Mouse (Mus musculus) urinary bladder, postnatal 14 days (tissue): Measurements from ENCODE around the gene Fbxo3.
A peak's percentile ranks its signal among the peaks of the same experiment; 100 is the strongest.
"Not testable (repeated sequence)": the region's sequence is repeated elsewhere in the genome, so short reads cannot be mapped to it uniquely, and the experiment has no call there.

Source experiments
- DNase-seq: peaks from one replicate; pipeline ENCODE4 v3.0.0; 2021; ENCODE audit warnings: low spot score

The Fbxo3 gene

DNA sequence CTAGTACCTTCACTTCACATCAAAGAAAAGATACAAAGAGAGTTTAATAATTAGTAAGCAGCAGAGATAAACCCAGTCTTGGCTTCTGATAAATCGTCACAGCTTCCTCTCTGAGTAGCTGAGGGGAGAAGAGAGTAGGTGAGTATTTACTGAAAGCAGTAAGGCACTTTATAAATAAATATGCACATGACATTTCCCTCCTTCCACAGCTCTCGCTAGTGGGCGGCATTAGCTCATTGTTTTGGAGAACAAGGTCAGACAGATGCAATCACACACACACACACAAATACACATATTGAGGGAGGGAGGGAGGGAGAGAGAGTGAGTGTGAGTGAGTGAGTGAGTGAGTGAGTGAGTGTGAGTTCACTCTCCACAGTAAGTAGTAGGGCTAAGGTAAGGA lies 8.8 kb downstream of the Fbxo3 start:
- DNase-seq = no peak

DNA sequence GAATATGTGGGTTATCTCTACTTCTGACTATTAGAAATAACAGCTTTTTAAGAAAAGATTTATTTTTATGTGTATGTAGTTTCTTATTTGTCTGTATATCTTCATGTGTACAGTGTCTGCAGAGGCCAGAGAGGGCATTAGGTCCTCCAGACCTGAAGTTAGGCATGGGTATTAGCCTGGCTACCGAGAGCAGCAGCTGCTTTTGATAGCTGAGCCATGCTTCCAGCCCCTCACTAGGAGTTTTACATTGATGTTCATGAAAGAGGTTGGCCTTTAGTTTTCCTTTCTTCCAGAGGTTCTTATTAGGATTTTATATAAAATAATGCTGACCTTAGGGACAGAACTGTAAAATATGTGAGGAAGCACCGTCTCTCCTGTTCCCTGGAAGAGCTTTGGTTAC lies 10.7 kb downstream of the Fbxo3 start:
- DNase-seq = no peak

DNA sequence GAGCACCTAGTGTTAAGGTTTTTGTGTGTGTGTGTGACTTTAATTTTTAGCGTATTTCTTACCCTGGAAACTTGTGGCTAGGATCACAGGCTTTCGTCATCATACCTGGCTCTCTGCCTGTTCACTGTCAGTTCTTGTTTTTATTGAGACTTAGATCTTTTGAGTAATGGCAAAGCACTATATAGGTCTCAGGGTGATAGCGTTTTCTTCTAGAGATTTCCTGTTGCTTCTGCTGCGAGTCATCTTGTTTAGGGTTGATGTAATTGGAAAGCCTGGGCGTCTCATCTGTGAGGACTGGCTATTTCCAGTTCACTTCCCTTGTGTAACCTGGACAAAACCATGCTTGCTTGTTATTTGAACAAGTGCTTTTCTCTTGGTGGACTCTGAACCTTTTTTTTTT lies 14.1 kb downstream of the Fbxo3 start:
- no peak for DNase-seq

DNA sequence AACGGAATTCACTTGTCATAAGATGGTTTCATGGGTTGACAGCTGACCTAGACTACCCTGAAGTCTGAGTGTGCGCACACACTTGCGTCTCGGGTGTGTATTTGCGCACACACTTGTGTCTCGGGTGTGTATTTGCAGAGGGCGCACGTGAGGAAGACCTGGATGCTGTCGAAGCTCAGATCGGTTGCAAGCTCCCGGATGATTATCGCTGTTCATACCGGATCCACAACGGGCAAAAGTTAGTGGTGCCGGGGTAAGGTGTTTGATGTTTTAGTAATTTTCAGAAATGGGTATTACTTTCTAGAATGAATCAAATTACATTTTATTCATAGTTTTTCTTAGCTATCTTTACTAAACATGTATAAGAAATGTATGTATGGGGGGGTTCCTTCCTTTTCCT lies 15.2 kb downstream of the Fbxo3 start:
- no peak for DNase-seq

DNA sequence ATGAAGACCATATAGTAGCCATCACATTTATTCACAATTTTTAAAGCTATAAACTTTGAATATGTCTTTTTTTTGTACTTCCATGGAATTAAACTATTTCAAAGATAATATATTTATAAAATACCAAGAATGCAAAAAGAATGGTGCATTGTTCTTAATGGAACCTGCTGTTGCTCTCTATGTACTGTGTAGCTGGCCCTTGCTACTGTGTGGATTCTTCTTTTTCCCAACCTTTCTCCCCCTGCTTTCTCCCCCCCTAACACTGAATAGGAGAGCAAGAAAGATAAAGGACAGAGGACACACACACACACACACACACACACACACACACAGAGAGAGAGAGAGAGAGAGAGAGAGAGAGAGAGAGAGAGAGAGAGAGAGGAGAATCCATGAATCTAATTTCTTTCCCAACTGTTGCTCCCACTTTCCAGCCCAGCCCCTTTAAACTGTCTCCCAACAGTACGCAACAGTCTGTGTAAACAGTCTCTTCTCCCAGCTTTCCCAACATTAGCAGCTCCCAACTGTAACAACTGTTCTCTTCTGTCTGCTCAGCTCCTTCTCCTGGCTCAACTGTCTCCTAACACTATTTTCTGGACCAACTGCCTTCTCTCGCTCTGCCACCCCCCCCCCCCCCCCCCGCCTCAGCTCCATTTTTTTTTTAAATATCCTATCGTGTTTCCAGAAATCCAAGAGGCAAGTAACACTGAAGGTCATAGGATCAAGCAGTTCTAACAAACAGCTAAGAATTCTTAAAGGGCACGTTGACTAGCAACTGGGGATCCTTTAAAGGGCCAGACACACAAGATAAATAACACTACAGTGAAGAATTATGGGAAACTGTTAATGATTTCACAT lies 16.3 kb downstream of the Fbxo3 start:
- no peak for DNase-seq

DNA sequence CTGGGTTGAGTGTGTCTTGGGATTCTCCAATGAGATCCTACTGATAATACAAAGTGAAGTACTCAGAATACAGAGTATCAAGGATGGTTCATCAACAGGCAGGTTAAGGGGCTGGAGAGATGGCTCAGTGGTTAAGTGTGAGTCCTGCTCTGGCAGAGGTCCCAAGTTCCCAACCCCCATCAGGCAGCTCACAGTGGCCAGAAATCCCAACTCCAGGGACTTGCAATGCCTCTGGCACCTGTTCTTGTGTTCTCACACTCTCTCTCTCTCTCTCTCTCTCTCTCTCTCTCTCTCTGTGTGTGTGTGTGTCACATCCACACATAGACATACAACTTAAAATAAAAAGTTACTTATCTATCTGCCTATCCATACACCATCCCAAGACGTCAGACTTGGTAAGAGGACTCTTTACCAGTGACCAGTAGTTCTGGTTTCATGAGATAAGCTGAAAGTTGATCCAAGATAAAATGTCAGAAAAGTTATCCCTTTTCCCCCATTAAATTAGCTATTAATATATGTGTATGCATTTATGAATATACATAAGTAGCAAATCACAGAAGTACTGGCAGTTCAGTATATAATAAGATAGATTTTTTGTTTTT lies 17.1 kb downstream of the Fbxo3 start:
- DNase-seq = no peak

DNA sequence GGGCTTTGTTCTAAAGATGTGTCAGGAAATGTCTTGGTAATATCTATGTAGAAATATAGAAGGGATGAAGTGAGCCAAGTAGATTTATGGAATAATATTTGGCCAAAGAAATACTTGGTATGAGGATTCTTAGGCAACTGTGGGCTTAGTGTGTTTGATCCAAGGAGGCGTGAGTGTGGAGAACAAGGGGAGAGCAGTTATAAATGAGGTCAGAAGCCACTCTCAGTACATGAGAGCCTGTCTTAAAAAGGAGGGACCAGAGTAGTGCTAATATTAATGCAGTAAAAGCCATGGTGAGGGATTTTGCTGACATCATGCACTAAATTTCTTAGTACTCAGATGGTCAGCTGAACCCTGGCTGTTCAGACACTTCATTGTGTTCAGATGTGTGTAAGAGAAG lies 30.9 kb downstream of the Fbxo3 start:
- no peak for DNase-seq

DNA sequence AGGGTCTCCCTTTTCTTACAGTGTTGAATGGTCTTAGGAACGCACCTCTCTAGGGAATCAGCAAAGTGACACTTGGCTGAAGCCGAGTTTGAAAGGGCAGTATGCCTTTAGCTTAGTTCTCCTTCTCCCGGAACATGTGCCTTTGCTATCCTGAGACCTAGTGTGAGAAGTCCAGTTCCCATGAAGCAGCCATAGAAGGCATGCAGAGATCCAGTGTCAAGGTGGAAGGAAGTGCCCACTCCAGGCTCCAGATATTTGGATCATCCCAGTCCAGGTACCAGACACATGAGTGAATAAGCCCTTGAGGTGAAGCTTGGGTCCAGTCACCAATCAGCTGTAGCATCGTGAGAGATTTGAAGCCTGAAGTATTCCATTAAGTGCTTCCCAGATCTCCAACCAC lies 31.4 kb downstream of the Fbxo3 start:
- DNase-seq = no peak

DNA sequence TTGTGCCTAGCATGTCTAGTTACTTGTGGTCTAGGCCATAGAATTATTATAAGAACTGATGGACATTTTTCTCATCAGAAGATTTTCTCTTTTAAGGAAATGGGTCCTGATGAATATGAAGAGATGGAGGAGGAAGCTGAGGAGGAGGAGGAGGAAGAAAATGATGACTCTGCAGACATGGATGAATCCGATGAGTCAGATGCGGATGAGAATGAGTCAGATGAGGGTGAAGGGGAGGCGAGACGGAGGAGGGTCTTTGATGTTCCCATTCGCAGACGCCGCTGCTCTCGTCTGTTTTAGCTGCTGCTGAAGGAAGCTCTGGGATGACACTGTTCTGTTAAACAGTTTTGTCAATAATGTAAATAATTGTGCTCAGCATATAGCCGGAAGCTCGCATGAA lies 32.3 kb downstream of the Fbxo3 start:
- DNase-seq = no peak

DNA sequence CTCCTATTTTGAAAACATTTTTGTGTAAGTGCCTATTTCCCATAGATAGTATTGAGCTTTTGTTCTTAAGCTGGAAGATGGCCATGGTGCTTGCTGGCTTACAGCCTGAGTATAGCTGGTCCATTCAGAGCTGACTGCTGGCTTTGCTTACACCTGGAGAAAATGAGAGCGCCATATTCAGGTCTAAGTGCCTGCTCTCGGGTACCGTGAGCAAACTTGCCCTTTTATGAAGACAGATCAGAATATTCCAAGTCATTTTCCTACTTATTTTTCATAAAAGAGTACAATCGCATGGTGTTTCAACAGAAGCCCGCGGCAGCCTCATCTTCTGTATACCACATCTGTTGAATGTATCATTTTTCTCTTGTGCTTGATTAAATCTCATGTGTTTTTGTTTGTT lies 33.5 kb downstream of the Fbxo3 start:
- no peak for DNase-seq

DNA sequence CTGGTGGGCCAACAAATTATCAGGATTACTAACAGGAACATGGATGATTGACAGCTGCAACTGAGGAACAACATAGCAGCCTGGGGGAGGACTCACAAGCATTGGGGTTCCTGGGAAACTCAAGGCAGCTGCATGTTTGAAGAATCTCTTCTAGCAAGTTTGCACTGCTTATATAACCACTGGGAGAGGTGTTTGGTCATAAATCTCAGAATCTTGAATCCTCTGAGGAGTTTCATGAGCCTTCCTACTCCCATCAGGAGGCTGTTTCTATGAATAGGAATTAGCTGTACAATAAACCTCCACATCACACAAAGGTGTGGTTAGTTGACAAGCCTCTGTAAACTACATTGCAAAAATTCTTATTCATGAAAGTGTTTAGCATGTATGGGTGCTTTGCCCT lies 35.1 kb downstream of the Fbxo3 start:
- no peak for DNase-seq

DNA sequence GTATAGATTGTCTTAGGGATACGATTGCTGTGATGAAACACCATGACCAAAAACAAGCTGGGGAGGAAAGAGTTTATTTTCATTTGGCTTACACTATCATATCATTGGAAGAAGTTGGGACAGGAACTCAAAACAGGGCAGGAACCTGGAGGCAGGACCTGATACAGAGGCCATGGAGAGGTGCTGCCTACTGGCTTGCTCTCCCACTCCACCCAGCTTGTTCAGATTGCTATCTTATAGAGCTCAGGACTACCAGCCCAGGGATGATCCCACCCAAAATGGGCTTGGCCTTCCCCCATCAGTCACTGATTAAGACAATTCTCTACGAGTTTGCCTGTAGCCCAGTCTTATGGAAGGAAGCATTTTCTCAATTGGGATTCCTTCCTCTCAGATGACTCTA lies 36.6 kb downstream of the Fbxo3 start:
- no peak for DNase-seq

DNA sequence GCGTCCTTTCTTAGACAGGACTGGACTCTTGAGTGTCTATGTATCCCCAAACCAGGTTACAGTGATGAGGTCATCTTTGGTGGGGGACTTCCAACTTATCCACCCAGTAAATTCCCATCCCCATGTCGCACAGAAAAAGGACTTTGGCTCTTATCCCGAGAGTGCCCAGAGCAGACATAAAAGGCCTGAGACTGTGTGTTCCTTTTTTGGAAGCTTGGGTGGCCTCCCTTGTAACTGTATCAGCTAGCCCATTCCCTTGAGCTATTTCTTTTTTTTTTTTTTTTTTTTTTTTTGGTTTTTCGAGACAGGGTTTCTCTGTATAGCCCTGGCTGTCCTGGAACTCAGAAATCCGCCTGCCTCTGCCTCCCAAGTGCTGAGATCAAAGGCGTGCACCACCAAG lies 38.0 kb downstream of the Fbxo3 start, which contains the start of gene Gm10912:
Gene Gm10912, plus strand, starts transcription at position 301 of the 400 bp plus-strand sequence.
- not testable (repeated sequence) for DNase-seq

DNA sequence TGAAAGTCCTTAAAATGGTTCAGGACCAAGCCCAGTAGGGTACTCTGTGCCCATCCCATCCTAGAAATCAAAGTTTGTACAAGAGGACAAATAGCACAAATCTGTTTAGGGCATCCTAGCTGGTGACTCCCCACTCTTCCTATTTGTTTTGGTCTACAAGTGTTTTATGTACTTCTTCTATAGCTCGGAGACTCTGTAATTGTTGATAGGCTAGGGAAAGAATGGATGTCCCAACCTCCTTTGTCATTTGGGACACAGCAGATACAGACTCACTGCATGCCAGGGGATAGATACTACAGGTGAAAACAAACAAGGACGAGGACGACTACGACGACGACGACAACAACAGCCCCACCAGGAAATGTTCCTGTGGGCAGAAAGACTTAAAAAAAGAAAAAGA lies 40.9 kb downstream of the Fbxo3 start, which contains the start of gene Gm10799:
Gene Gm10799, minus strand, starts transcription at position 101 of the 400 bp plus-strand sequence.
- DNase-seq = not testable (repeated sequence)

DNA sequence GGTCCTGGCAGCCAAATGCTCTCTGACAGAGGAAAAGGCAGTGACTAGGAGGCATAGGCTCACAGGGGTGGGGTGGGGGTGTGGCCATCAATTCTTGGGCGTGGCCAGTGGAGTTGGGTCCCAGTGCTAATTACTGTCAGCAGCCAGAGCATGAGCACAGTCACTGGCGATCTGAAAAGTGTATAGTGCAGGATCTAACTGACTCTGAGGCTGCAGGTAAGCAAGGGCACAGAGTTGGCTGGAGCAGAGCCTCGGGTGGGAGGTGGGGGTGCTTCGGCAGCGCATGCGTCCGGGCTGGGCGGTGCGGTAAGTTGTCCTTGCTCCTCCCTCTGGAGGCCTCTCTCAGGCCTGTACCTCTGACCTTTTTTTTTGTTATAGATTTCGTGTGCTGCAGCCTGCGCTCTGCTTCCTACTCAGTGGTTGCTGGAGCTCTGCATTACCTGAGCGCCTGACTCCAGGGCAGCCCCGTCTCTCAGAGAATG lies 42.2 kb downstream of the Fbxo3 start, which contains the start of gene Cd59b:
Gene Cd59b, plus strand, starts transcription at position 146 of the 482 bp plus-strand sequence.
- peak; percentile 50 for DNase-seq

DNA sequence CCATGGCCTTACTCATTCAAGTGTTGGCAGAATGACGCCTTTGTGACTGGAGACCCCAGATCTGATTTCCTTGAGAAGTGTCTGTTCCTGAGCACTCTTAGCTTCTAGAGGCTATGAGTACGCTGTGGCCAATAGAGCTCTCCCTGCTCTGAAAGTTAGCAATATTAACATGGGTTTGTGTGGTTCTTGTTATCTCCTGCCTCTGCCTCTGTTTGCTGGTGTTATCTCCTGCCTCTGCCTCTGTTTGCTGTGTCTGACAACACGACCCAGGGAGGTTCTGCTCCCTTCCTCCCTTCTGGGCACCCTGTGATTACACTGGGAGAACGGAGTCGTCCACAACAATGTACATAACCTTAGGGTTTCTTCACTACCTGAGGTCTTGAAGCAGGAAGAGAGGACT lies 50.8 kb downstream of the Fbxo3 start:
- DNase-seq = not testable (repeated sequence)

DNA sequence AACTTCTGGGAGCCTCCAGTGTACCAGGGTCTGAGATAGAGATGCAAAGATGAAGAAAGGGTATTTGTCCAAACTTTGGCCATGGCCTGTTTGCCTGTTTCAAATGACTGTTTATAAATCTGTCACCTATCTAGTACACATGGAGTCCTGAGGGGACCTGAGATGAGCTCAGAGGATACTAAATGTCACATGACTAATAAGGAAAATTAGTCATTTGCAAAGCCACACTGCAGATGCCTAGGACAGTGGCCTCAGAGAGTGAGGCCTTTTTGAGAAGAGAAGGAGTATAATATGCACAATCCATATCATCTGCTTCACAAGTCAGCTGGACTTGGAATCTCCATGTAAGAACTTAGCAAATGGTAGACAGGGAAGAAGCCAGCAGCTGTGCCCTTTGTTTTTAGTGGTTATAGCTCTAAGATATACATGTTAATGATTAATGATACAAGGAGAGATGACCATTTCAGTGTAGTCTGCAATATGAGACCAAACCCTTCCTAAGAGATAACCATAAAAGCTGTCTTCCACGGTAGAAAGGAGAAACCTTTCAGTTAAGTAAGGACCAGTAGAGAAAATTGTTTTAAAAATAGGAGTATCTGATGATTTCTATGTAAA lies 54.0 kb downstream of the Fbxo3 start:
- not testable (repeated sequence) for DNase-seq

DNA sequence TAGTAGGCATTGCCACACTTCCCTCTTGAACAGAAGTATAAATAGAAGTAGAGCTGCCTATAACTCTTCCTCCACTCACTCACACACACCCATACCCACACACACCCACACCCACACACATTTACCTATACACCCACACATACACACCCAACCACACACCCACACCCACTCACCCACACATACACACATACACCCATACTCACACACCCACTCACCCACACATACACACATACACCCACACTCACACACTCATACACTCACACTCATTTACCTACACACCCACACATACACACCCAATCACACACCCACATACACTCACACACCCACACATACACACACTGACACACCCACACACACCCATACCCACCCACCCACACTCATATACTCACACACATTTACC lies 55.0 kb downstream of the Fbxo3 start:
- no peak for DNase-seq

DNA sequence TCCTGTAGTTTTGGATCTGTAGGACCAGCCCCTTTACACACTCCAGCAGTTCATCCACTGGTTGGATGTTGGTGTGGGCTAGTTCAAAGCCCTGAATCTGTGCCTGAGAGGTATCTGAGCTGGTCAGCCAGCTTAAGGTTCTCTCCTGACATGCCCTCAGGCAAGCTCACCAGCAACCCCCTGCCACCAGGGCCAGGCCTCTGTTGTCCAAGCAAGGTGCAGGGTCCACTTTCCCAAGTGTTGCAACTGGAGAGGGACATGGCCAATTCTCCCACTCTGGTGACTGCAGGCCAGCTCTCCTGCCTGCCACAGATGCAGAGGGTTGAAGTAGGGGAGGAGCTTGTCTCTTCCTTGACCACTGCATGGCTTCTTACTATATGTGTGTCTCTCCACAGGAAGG lies 56.5 kb downstream of the Fbxo3 start:
- not testable (repeated sequence) for DNase-seq

DNA sequence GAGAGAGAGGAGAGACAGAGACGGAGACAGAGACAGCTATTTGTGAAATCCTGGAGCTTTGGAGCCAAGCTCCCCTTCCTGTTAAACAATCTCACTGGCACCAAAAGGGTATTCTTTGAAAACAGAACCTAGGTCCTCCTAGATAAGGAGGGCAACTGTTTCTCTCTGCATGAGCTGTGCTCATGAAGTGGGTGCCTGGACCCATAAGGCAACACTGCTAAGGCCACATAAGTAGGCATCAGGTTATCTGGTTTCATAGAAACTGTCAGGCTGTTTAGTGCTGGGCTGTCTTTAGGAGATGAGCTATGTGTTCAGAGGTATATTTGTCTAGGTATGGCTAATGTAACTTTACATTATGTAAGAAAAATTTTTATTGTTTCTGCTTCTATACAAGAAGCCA lies 60.0 kb downstream of the Fbxo3 start:
- DNase-seq = not testable (repeated sequence)

DNA sequence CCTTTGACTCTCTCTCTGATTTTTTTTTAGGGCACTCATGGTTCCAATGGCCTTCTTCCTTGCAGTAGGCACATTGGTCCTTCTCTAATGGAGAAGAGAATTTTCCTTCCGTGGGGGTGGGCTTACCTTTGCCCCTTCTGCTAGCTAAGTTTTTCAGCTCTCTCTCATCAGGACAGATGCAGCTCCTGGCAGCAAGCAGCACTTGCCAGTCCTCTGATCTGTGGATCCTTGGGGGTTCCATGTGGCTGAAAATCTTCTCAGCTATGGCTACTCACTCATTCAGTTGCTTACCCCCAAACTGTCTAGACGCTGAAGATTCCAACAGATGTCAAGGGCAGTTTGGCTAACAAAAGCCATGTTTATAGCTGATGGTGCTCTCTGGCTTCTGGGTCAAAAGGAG lies 65.8 kb downstream of the Fbxo3 start:
- no peak for DNase-seq

DNA sequence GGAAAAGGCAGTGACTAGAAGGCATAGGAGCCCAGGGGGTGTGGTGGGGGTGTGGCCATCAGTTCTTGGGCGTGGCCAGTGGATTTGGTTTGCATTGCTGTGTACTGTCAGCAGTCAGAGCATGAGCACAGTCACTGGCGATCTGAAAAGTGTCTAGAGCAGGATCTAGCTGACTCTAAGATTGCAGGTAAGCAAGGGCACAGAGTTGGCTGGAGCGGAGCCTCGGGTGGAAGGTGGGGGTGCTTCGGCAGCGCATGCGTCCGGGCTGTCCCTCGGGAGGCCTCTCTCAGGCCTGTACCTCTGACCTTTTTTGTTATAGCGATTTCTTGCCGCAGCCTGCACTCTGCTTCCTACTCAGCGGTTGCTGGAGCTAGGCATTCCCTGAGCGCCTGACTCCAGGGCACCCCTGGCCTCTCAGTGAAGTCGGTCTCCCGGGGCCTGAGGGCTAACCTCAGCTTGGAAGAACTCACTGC lies 68.3 kb downstream of the Fbxo3 start, which contains the start of gene Cd59a:
Gene Cd59a, plus strand, starts transcription at position 61 of the 473 bp plus-strand sequence.
- DNase-seq = peak; percentile 83

DNA sequence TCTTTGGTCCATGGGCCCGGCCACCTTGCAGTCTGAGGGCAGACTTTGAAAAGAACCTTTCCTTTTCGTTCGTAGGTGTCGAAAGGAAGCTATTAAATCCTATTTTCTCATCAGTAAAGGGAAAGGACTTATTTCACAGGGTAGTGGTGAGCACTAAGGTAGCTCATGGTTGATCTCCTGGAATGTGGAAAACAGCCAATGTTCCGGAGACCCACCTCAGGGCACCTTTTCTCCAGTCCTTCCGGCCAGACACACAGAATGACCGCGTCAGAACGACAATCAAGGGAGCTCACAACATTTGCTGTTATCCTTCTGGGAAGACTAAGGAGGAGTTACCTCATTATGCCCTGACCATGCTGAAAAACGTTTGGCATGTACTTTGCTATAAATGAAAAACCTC lies 68.7 kb downstream of the Fbxo3 start:
- DNase-seq = no peak
